Mouse (Mus musculus): ENCODE results near the gene Olfr281.
A peak's percentile ranks its signal among the peaks of the same experiment; 100 is the strongest.

Olfr281 gene

GRCm38 (mm10) chr15:98486433-98487021 is 34.1 kb downstream of the Olfr281 start:
- DNase-seq: no peak

- no peak for DNase-seq
Measured at GRCm38 (mm10) chr15:98491332-98491731, 38.9 kb downstream of the Olfr281 start.

- no peak for DNase-seq
Measured at GRCm38 (mm10) chr15:98492102-98492501, 39.7 kb downstream of the Olfr281 start, which contains the start of gene Olfr279. Gene Olfr279, plus strand, starts transcription at chr15:98492402.

- no peak for DNase-seq
Measured at GRCm38 (mm10) chr15:98497631-98498030, 45.2 kb downstream of the Olfr281 start.

- DNase-seq: no peak
Measured at GRCm38 (mm10) chr15:98503317-98503716, 50.9 kb downstream of the Olfr281 start.

GRCm38 (mm10) chr15:98504514-98504913 is 52.1 kb downstream of the Olfr281 start:
- peak; percentile 40 for DNase-seq

- DNase-seq: no peak
Measured at GRCm38 (mm10) chr15:98506253-98506957, 54.0 kb downstream of the Olfr281 start.

- DNase-seq: no peak
Measured at GRCm38 (mm10) chr15:98507321-98507720, 54.9 kb downstream of the Olfr281 start.

- DNase-seq: no peak
Measured at GRCm38 (mm10) chr15:98509387-98509786, 57.0 kb downstream of the Olfr281 start.

Data from right cerebral cortex, postnatal 25 days (tissue).